Mouse (Mus musculus) splenic B cell, adult 2 months (primary cell): ENCODE data around the gene Shld1.

ENCODE experiments used
- DNase-seq: peaks from one replicate; pipeline ENCODE4 v3.0.0-alpha.2; 2011; ENCODE audit warnings: low read depth, low spot score
- H3K27me3 ChIP-seq: 2 replicates; pipeline ENCODE4 v1.6.1; 2012; ENCODE audit warnings: mild to moderate bottlenecking, low read length, moderate library complexity, mixed read lengths; ENCODE audit not compliant: control insufficient read depth, poor library complexity, insufficient read depth, severe bottlenecking
- H3K36me3 ChIP-seq: 2 replicates; pipeline ENCODE4 v1.6.1; 2012; ENCODE audit warnings: mild to moderate bottlenecking, low read length, moderate library complexity, mixed read lengths; ENCODE audit not compliant: control insufficient read depth, poor library complexity, insufficient read depth, severe bottlenecking

Shld1 gene

DNA sequence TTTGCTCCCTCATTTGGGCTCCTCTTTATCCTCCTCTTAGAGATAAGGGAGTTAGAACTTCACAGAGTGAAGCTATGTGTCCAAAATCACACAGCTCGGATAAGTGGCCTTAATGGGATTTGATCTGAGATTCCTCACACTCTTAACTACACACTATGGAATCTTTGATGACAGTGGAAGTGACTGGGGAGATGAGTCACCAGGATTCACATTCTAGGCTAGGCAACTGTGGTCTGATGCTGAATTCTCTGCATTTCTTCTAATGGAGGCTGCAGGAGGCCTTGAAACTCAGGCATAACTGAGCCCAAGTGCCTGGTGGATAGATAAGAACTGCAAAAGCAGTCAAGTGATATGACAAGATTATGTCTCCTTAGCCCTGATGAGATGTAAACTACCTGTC lies 84.1 kb downstream of the Shld1 start:
- no peak for DNase-seq
- Histone ChIP-seq H3K27me3 (no peaks in the 10 kb centered on the region; the same call in 1 of the 2 replicates), H3K36me3 (no peaks in the 10 kb centered on the region)

DNA sequence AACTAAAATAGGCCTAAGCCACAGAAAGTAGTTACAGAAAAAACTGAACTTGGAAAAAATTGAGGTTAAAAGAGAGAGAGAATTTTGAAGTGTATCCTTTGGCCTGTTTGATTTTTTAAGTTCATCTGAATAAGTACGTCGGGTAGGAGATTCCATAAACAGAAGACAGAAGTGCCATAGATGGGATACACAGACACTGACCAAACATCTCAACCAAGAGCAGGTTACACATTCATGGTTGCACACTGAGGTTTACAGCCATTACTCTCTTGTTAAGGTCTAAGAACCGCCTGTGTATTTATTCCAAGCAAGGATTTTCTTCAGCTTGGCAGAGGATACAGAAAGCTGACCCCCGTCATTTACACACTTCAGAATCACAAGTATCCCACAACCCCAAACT lies 94.2 kb downstream of the Shld1 start, which contains the start of gene Chgb:
Gene Chgb, plus strand, starts transcription at position 301 of the 400 bp plus-strand sequence.
- Histone ChIP-seq H3K36me3 (no peaks in the 10 kb centered on the region), H3K27me3 (no peaks in the 10 kb centered on the region; the same call in 1 of the 2 replicates)
- DNase-seq, result no peak

DNA sequence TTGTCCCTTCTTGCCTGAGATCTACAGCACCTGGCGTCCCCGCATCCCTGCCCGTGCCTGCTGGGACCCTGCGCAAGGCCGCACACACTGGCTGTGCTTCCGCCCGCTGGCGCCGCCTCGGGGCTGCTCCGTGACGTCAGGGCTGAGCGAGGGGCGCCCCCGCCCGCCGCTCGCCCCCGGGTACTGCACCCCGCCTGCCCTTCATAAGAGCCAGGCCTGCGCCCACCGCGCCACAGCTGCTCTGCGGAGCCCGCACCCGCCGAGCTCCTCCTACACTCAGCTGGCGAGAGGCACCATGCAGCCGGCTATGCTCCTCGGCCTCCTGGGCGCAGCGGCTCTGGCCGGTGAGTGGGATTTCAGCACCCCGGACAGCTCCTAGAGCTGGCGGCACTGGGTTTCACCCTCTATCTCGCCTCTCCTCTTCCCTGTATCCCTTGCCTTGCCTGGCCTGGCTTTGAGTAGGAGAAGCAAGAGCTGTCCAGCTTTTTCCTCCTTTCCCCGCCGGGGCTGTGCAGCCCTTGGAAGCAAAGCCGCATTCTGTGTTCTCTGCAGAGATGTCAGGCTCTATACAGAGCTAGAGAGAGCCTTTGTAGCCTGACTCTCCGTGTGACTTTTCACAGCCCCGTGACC lies 94.8 kb downstream of the Shld1 start:
- Histone ChIP-seq H3K27me3 (no peaks in the 10 kb centered on the region; the same call in 1 of the 2 replicates), H3K36me3 (no peaks in the 10 kb centered on the region)
- peak; percentile 63 for DNase-seq

DNA sequence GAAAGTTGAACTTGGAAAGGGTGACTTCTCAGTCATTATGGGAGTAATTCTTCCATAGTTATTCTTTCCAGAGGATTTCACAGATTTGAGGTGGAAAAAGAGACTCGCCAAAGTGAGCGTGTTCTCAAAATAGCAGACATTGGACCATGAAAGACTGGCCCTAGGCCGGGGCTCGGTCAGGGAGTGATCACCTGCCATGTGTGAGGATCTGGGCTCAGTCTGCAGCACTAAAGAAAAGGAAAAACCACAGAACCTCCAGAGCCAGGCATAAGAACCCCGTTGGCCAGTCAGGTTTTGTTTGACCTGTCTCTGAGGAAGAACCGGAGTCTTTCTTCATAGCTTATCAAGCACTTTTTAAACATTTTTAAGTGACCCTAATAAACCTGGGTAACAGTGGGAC lies 97.3 kb downstream of the Shld1 start:
- no peak for DNase-seq
- Histone ChIP-seq H3K27me3 (no peaks in the 10 kb centered on the region; the same call in 1 of the 2 replicates), H3K36me3 (no peaks in the 10 kb centered on the region)

DNA sequence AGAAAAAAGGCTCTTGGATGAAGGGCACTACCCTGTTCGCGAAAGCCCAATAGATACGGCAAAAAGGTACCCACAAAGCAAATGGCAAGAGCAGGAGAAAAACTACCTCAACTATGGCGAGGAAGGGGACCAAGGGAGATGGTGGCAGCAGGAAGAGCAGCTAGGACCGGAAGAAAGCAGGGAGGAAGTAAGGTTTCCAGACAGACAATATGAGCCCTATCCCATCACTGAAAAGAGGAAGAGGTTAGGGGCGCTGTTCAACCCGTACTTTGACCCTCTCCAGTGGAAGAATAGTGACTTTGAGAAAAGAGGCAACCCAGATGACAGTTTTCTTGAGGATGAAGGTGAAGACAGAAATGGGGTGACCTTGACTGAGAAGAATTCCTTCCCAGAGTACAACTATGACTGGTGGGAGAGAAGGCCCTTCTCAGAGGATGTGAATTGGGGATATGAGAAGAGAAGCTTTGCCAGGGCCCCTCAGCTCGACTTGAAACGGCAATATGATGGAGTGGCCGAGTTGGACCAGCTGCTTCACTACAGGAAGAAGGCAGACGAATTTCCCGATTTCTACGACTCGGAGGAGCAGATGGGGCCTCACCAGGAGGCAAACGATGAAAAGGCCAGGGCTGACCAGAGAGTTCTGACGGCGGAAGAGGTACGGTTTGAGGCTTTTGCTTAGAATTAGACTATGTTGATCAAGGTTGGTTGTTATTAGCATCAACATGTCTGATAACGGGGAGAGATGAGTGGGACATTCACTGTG lies 106.9 kb downstream of the Shld1 start:
- no peak for DNase-seq
- no peaks in the 10 kb centered on the region; the same call in 1 of the 2 replicates for H3K27me3 ChIP-seq
- H3K36me3 ChIP-seq, result no peaks in the 10 kb centered on the region

DNA sequence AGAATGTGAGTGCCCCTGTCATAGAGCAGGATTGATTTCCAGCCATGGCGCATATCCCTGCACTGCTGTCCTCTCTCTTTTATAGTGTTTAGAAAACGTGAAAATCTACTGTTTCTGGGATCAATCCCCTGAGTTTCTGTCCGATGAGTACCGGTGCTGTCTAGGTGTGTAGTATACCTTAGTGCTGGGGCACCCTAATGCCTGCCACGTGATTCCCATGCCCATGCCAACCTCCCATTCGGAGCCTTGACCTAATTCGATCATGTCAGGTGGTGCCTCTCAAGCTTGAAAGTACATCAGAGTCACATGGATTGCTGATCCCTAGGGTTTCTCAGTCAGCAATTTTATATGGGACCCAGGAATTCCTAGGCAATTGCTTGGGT lies 107.5 kb downstream of the Shld1 start:
- no peak for DNase-seq
- no peaks in the 10 kb centered on the region; the same call in 1 of the 2 replicates for H3K27me3 ChIP-seq
- H3K36me3 ChIP-seq, result no peaks in the 10 kb centered on the region
